Mouse (Mus musculus) layer of hippocampus, adult 2 months (tissue): ENCODE results near the gene Zfp871. TPM values are rescaled to one million over a fixed set of nuclear protein-coding genes. Genes with fewer than 3 reads are reported as not detected.
"Not testable (repeated sequence)": the region's sequence is repeated elsewhere in the genome, so short reads cannot be mapped to it uniquely, and the experiment has no call there.

ENCODE experiments used
- DNase-seq, 2 experiments: peaks; one replicate each; pipeline ENCODE4 v3.0.0; 2022; ENCODE audit warnings: low spot score in 2 of 2
- H3K27ac ChIP-seq: fragments of 200-600 bp; 2 replicates; pipeline ENCODE4 v1.8.1; 2022
- H3K4me3 ChIP-seq: fragments of 200-600 bp; 2 replicates; pipeline ENCODE4 v1.8.1; 2022; ENCODE audit warnings: mild to moderate bottlenecking
- CTCF ChIP-seq: fragments of 200-600 bp; conservative IDR thresholded peaks from 2 replicates; pipeline ENCODE4 v1.8.1; 2022; ENCODE audit warnings: antibody characterized with exemption, mild to moderate bottlenecking, moderate library complexity
- total RNA-seq, 2 experiments: library from RNA; stranded (reverse); gene quantifications; 2 replicates each; pipeline ENCODE4 v1.2.3; 2021

Gene Zfp871
- total RNA-seq, 2 experiments from 2014 or later, result 89.6 to 97.0 TPM

DNA sequence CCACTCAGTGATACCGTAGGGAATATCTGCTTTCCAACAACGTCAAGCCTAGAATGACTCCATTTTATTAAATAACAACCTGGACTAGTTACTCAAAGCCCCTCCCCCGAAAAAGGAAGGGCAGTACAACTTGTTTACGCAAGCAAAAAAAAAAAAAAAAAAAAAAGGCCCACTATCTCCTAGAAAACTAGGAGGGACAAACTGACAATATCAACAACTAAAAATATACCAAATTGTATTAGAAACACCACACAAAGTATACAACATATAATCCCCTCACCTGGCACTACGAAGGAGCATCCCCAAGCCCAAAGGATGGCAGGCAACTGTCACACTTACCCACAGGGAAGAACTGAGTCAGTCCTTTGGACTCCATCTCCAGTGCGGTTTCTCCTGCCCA lies 1.1 kb downstream of the Zfp871 start:
- no peak for TF ChIP-seq CTCF
- H3K27ac ChIP-seq, result peak overlapping the region; percentile 95
- no peak for DNase-seq
- H3K4me3 ChIP-seq, result peak overlapping the region; percentile 80

DNA sequence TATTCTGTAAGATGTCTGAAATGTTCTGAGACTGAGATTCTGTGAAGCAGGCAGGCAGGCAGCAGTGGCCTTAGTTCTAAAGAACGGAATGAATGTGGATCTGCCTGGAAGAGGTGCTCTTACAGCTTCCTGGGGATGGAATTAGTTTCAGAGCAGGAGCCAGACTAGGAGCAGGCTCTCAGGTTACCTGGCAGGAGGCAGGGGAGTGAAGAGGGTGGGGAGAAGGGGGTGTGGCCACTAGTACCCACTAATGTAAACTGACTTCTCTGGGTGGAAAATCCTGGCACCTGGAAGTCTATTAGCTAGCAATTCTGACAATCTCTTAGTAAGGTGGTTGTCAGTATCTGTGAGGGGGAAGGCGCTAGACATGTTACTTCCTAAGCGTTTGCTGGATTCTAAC lies 2.4 kb downstream of the Zfp871 start:
- Histone ChIP-seq H3K27ac (no peak overlapping the region), H3K4me3 (peak overlapping the region; percentile 80; the same call in 1 of the 2 replicates)
- TF ChIP-seq CTCF, result no peak
- DNase-seq, result no peak

DNA sequence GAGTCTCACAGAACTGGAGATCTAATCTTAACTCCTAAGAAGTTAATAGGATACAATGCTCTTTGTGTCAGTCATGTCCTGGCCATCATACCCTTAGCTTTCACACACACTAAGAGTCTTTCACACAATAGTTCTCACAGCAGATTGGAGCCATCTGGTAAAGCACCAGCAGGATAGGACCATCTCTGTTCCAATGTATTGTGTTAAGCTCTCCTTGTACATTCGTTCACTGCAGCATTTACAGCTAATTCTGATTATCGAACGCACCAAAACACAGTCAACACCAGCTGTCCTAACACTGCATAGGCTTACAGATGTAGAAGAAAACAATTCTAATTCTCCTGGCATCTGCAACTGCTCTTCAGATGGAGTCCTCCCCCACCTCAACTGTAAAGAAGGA lies 10.5 kb downstream of the Zfp871 start:
- Histone ChIP-seq H3K27ac (peak overlapping the region; percentile 47; the same call in 1 of the 2 replicates), H3K4me3 (no peak overlapping the region)
- peak; percentile 53 to 63 for DNase-seq
- TF ChIP-seq CTCF, result no peak

DNA sequence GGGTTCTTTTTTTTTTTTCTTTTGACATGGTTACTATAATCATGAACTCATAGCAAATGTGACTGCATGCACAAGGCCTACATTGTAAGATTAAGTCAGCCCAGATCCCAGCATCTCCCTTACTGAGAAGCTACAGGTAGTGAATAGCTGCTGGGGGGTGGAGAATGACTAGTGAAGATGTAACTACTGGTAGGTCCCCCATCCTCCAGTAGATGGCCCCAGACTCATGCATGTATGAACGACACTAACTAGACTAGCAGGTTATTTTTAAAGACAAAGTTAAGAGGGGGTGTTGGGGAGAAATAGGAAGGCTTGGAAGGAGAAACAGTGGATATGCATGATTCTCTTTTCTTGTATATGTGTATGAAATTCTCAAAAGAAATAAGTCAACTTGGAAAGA lies 16.9 kb downstream of the Zfp871 start:
- DNase-seq, result peak in 1 of 2 experiments; percentile 17
- peak; percentile 74 for TF ChIP-seq CTCF
- Histone ChIP-seq H3K27ac (no peak overlapping the region), H3K4me3 (no peak overlapping the region)

DNA sequence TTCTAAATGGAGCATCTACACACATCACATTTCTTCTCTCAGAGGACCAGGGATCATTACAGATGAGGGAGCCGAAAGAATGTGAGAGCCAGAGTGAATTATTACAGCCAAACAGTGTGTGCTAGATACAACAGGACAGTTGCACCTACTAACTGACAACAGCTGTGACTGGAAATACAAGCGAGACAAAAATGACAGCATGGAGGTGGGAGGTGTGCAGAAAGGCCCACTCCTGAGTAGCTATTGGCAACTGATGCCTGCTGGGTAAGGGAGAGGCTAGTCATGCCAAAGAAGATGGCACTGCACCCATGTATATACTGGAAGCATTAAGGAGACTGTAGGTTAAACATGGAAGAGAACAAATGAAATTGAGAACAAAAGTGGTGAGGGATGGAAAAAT lies 21.7 kb downstream of the Zfp871 start:
- TF ChIP-seq CTCF, result no peak
- DNase-seq, result peak; percentile 24 to 30
- no peak overlapping the region for H3K4me3 ChIP-seq
- no peak overlapping the region for H3K27ac ChIP-seq

DNA sequence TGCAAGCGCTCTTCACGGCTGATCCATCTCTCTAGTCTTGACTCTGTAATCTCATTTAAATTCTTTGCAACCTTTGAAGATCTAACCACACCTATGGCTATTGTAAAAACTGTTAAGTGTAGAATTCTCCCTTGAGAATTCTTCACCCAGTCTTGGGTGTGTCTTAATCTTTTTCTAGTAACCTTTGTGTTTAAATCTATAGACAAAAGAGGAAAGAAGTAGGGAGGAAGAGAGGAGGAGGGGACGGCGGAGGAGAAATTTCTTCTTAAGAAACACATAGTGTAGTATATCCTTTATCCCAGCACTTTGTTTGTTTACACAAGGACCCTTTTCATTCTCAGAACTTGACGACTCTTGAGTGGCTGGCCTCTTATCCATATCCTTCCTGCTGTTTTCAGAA lies 30.8 kb downstream of the Zfp871 start:
- TF ChIP-seq CTCF, result no peak
- no peak overlapping the region for H3K4me3 ChIP-seq
- DNase-seq, result no peak
- no peak overlapping the region for H3K27ac ChIP-seq

DNA sequence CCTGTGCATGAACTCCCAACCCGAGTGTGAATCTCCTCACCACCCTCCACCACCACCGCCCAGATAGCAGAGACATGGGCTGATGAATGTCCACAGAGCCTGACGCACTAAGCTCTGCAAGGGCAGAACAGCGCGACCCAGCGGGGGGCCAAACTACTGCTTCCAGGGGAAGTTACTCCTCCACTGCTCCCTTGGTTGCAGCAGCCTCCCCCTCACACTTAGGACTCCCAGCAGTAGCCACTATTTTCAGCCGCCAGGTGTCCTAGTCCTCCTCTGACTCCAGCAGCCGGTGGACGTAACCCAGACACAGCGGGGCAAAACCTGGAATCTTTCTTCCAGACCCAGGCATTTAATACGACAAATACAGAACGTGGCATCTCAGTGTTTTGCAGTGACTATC lies 34.5 kb downstream of the Zfp871 start:
- H3K27ac ChIP-seq, result no peak overlapping the region
- H3K4me3 ChIP-seq, result no peak overlapping the region
- DNase-seq, result no peak
- peak; percentile 61 for TF ChIP-seq CTCF

DNA sequence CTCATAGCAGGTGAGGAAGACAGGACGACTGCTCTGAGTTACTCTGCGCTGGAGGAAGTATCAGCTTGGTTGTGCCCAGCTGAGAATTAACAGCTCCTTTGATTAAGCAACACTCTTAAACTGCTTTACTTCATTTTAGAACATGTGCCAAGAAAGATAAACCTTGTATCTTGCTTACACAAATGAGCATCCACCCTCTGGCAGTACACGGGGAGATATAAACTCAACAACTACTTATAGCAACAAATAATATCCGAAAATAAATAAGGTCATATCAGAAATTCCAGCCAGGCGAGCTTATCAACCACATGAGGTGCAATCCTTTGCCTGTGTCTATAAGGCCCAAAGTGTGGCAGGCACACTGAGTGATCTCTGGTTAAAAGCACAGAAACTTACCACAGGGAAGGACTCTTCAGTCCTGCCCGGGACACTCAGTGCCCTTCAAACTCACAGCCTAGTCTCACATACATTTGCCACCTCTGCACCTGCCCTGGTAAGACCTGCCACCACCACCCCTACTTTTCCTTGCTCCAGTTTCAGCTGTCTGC lies 35.2 kb downstream of the Zfp871 start:
- H3K27ac ChIP-seq, result no peak overlapping the region
- TF ChIP-seq CTCF, result no peak
- H3K4me3 ChIP-seq, result no peak overlapping the region
- DNase-seq, result no peak

DNA sequence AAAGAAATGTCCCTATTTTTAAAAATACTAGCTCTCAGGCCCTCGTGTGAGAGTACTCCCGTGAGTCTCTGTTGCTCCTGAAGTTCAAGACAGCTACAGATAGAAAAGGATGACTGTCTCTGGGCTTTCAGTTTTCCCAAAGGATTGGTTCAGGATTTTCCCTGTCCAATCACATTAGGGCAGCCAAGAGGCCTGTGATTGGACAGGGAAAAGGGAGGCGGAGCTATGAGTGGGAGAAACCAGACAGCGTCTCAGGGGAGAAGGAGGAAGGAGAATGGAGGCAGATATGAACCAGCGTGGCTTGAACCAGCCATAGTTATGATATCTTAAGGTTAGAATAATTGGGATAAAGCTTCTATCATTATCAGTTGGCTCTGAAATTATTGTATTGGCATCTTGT lies 37.5 kb downstream of the Zfp871 start:
- TF ChIP-seq CTCF, result no peak
- Histone ChIP-seq H3K27ac (no peak overlapping the region), H3K4me3 (no peak overlapping the region)
- no peak for DNase-seq

DNA sequence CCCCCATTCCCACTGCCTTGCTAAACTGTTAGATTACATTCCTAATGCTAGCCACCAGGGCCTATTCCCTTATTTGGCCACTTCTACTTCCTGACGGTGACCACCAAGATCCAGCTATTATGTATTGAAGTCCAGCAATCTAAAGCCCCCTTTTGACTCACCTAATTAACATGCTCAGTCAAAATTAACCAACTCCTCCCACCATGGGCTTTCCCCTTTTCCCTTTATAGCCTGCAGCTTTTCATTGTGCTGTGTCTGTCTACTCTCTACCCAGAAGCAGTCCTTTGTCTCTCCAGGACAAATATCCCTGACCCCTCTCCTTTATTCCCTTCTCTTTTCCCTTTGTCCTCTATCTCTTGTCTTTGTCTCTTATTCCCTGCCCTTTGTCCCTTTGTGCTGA lies 47.0 kb downstream of the Zfp871 start:
- no peak for TF ChIP-seq CTCF
- DNase-seq, result no peak
- H3K4me3 ChIP-seq, result no peak overlapping the region
- H3K27ac ChIP-seq, result no peak overlapping the region

DNA sequence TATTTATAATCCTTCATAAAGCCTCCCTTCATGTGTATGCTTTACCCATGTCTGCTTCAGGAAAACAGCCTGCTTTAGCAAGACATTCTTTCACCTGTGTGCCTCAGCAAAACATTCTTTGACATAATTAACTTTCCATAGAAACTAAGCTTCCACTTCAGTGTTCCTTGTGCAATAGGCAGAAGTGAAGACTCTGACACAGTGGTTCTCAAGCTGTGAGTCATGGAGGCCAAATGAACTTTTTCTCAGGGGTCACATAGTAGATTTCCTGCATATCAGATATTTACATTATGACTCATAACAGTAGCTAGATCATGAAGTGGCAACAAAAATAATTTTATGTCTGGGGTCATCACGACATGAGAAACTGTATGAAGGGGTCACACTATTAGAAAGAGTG lies 49.7 kb downstream of the Zfp871 start:
- TF ChIP-seq CTCF, result no peak
- DNase-seq, result no peak
- no peak overlapping the region for H3K27ac ChIP-seq
- no peak overlapping the region for H3K4me3 ChIP-seq

DNA sequence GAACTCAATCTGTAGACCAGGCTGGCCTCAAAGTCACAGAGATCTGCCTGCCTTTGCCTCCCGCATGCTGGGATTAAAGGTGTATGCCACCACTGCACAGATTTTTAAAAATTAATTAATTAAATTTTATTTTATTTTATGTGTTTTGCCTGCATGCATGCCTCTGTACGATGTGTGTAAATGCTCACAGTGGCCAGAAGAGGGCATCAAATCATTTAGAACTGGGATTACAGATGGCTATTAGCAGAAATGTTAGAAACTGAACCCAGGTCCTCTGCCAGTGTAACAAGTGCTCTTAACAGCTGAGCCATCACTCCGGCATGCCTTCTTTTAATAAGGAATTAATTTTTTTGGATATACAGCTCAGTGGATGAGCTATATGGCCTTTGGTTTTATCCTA lies 59.1 kb downstream of the Zfp871 start:
- Histone ChIP-seq H3K27ac (no peak overlapping the region), H3K4me3 (no peak overlapping the region)
- peak; percentile 71 for TF ChIP-seq CTCF
- no peak for DNase-seq

DNA sequence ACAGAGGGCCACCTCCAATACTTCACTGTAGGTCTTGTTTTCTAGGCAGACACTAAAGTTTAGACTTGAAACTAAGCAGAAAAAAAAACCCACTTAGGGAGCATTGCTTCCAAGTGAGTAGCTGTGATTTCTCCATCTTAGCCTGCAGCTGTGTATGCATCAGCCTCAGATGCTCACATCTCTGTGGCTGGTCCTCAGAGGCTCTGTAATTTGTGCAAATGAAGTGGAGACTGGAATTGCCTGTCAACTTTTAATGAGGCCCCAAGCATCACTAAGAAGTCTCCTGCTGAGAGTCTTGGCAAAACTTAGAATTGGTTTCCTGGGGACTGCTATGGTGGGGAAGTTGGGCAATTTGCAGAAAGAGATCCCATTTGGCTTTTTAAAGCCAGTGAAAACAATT lies 61.7 kb downstream of the Zfp871 start:
- H3K27ac ChIP-seq, H3K4me3 ChIP-seq, DNase-seq: not testable (repeated sequence)

DNA sequence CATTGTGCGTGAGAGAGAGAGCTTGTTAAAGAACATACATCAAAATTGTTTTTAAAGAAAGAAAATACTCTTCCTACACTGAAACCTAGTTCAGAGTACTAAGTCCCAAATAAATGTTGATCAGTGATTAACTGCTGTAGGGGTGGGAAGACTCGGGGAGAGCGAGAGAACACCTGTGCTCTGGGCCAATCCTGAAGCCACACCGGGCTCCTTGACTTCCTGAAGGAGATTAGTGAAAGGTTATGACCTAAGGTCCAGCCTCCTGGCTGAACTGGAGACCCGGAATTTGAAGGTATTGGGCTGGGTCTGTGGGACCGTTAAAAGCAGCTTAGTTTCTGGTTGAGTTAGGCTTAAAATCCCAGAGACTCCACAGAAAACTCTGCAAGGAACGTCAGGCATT lies 65.3 kb downstream of the Zfp871 start:
- no peak overlapping the region for H3K4me3 ChIP-seq
- DNase-seq, result no peak
- no peak for TF ChIP-seq CTCF
- no peak overlapping the region for H3K27ac ChIP-seq

DNA sequence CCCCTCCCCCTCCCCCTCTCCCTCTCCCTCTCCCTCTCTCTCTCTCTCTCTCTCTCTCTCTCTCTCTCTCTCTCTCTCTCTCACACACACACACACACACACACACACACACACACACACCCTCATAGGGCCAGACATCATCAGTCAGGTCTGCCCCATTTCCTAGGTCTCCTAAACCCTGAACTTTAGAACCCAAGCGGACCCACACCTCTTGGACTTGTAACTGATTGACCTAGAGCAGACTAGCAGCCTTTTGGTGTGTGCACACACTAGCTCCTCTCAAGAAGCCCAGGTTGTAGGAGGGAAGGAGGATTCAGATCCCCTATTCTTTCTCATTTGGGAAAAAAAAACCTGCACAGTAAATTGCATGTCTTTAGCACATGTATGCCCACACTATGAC lies 65.9 kb downstream of the Zfp871 start:
- not testable (repeated sequence) for H3K27ac ChIP-seq, H3K4me3 ChIP-seq, DNase-seq

Other genes with a start within 250 kb of the Zfp871 start
- not detected for gene Cyp4f37, start 167.0 kb downstream of the Zfp871 start, total RNA-seq
- gene Cyp4f40, start 129.4 kb downstream of the Zfp871 start, total RNA-seq, result not detected
- gene Cyp4f15, start 102.7 kb downstream of the Zfp871 start, total RNA-seq, result 10 to 100 TPM; 16.7 to 20.7 TPM
- 1 to 10 TPM; 6.3 to 7.3 TPM for gene Zfp811, start 21.6 kb upstream of the Zfp871 start, total RNA-seq
- 10 to 100 TPM; 30.7 to 34.6 TPM for gene Zfp799, start 42.0 kb upstream of the Zfp871 start, total RNA-seq
- 10 to 100 TPM; 10.4 to 10.9 TPM for gene Zfp870, start 103.4 kb upstream of the Zfp871 start, total RNA-seq
- 1 to 10 TPM; 4.1 to 5.4 TPM for gene Cyp4f14, start 129.1 kb upstream of the Zfp871 start, total RNA-seq
- 10 to 100 TPM; 23.7 to 27.6 TPM for gene Cyp4f13, start 159.1 kb upstream of the Zfp871 start, total RNA-seq
- 1 to 10 TPM; 5.6 to 6.5 TPM for gene Zfp472, start 177.5 kb upstream of the Zfp871 start, total RNA-seq
- 10 to 100 TPM; 17.9 to 19.0 TPM for gene Zfp952, start 204.8 kb upstream of the Zfp871 start, total RNA-seq
- 10 to 100 TPM; 19.3 to 21.9 TPM for gene Zfp763, start 245.1 kb upstream of the Zfp871 start, total RNA-seq